Mouse (Mus musculus) right cerebral cortex, postnatal 4 days (tissue): Measurements from ENCODE around the gene Kctd11.
"Not testable (repeated sequence)": the region's sequence is repeated elsewhere in the genome, so short reads cannot be mapped to it uniquely, and the experiment has no call there.

Source experiments
- DNase-seq: peaks from one replicate; pipeline ENCODE4 v3.0.0-alpha.2; 2022

Kctd11 gene

DNA sequence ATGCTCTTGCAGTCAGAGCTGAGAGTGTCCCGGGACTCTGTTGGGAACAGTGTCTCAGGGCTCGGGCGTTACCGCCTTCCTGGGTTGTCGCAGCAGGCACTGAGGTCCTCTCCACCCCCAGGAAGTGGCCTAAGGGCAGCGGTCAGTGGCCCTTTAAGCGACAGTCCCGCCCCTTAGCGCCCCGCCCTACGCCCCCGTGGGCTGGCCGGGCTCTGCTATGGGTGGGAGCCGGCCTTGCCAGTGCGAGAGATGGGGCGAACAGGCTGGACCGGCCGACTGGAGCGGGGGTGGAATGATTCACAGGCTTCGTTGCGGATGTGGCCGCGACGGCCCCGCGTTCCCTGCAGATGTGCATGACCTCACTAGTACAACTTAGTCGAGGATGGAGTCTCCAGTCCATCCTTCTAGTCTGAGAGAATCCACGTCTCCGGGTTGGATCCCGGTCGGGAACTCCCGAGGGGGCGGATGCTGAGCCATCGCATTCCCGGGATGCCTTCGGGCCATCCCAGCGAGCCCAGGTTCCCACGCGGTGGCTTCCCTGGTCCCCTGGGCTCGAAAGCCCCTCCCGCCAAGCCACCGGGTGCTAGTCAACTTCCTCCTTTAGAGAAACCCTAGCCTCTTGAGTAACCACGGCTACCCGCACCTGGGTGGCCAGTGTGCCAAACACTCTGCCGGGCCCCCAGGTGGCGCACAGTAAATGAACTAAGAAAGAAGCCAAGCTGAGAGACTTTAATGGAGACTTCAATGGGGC lies at the start of gene Kctd11:
Gene Kctd11, minus strand, starts transcription at position 554 of the 751 bp plus-strand sequence.
- peak; percentile 60 for DNase-seq

DNA sequence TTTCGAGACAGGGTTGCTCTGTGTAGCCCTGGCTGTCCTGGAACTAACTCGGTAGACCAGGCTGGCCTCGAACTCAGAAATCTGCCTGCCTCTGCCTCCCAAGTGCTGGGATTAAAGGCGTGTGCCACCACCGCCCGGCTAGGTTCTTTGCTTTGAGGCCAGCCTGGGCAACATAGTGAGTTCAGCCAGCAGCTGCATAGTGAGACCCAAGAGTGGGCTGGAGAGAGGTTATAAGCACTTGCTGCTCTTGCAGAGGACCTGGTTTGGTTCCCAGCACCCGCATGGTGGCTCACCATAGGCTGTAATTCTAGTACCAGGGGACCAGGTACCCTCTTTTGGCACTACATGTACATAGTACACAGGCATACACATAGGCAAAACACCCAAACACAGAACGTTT lies 49.0 kb upstream of the Kctd11 start:
- DNase-seq: not testable (repeated sequence)

DNA sequence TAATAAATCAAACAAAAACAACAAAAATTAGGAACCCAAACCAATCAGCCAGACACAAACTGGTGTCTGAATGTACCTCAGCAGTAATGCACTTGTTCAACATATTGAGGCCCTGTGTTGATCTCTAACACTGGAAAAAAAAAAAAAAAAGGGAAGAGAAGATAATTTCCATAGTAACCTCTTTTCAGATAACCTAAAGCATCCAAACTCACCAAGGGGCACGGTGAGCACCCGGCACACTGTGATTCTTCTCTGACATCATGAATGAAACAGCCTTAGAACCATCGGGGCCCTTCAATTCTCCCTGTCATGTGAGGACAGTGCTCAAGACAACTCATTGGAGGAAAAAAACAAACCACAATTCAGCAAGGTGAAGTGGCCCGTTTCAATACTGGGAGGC lies 48.5 kb upstream of the Kctd11 start:
- no peak for DNase-seq

DNA sequence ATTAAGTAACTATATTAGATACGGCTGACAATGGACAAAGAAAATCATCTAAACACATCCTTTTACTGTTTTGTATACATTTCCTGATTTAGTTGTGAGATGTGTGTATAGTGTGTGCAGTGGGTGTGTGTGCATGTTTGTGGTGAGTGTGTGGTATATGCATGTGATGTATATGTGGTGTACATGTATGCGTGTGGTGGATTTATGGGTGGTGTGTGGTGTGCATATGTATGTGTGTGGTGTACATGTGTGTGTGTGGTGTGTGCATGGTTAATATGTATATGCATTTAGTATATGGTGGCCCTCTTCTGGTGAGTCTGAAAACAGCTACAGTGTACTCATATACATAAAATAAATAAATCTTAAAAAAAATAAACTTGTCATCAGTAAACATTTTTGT lies 46.3 kb upstream of the Kctd11 start:
- DNase-seq: no peak

DNA sequence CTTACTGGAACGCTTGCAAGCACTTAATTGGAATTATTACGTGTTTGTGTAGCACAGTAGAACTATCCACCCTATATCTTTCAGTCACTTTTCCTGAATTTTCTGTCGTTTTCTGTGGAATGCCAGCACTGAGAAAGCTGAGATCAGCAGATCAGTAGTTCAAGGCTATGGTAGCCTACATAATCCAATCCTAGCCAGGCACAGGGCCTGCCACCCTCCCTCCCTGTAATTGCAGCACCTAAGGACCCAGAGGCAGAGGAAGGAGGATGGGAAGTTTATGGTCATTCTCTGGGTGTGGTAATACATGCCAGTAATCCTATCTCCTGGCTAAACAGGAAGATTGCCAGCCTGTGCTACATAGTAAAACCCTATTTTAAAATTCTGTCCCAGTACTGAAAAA lies 41.6 kb upstream of the Kctd11 start:
- no peak for DNase-seq

DNA sequence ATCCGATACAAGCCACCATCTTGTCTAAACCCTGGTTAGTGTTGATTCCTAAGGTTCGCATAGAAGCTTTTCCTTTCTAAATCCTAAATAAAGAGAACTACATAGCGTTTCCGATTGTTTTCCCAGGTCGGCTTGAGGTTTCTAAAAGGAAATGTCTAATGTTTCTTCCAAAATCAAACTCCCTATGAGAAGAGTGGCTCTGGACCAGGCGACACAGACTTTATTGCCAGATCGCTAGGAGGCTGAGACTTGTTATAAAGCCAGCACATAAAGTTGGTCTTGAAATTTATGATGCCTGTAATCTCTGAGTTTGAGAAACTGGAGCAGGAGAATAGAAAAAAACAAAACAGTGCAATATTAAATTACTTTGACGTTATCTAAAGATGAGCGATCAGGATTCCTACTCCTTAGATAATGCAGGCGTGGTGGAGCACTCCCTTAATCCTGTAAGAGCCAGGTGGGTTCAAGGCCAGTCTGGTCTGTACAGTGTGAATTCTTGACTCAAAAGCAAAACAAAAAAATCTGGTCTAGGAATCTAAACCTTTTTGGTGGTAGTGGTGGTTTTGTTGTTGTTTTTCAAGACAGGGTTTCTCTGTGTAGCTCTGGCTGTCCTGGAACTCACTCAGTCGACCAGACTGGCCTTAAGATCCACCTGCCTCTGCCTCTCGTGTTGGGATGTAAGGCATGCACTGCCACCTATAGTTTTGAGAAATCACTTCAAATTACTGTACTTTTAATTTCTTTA lies 41.0 kb upstream of the Kctd11 start:
- DNase-seq: no peak

DNA sequence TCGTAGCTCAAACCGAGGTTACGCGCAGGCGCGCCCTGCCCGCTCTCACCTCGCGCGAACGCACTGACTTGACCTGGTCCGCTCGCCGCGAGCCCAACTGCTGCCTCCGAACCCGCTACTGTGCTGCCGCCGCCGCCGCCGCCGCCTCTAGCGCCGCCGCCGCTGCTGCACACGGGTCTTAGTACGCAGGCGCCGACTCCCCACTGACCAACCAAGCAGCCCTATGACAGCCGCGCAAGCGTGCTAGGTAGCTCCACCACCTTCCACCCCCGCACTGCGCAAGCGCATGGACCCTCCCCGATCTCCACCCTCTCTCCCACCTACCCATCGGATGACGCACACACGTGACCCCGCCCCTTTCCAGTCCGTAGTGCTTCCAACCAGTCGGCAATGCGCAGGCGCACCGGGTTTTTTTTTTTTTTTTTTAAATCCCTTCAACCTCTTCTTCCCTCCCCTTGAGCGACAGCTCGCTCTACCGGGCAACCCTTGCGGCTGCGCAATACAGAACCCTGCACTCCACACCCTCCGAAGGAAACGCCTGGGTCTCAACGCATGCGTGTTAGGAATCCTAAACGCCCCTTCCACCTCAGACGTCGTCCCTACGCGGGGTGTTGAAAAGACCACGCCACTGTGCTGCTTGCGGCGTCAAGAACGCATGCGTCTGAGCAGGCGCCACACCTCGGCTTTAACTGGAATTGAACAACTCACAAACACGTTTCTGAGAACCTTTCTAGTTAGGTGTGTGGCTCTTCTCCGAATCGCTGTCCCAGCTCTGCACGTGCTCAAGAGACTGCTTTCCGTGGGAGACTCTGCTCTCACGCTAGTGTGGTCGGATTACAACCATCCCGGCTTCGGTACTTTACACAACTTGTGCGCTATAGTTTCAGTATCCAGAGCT lies 40.2 kb upstream of the Kctd11 start, which contains the start of gene Eif5a:
Gene Eif5a, minus strand, starts transcription at position 845 of the 898 bp plus-strand sequence.
- peak; percentile 100 for DNase-seq

DNA sequence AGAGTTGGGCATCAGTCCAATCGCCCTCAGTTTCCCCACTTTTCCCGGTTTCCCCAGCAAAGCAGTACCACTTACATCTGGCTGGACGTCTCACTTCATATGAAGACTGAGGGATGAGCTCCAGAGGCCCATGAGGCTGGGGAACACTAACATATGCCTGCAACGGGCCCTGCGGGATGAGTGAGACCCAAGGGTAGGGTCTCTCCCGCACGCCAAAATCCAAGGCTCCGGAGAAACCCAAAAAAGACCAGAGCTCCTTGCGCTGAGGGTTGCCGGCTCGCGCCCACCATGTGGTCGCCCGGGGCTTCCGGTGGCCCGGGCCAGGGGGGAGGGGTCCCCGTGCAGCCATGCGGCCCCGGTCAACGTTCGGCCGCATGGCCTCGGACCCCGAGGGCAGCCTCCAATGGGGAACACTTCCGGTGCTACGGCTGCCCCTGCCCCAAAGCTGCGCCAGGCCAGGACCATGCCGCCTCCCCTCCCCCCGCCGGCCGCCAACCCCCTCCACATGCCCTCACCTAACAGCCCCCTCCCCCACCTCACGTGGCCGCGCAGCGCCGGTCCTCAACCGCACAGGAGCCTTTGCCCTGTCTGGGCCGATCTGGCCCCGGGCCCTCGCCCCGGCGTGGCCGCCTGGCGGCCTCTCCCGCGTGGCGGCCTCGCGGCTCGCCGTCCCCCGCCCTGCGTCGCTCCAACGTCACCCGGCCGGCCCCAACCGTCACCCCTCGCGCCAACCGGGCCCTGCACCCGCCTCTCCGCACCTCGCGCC lies 39.2 kb upstream of the Kctd11 start:
- peak; percentile 64 for DNase-seq

DNA sequence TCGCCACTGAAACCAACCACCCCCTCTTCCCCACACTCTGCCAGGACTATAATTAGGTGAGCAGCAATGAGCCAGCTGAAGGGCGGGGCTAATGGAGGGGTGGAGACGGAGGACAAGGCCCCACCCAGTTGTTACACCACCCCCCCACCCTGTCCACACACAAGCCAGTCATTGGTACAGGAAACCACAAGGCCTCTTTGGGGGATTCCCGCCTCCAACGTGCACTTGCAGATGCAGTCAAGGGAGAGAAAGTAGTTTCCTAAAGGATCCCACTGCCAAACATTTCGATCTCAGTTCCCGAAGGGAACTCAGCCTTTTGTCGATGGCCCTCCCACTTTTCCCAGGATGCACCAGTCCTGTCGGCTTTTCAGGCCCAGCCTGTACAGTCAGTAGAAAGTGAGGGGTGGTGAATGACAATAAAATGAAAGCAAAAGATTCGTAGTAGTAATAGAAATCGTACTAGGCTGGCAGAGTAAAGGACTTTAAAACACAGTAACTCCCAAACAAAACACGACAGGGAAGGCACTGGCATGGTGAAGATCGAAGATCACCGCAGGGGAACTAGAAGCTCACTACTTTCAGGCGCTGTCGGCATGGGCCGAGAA lies 38.6 kb upstream of the Kctd11 start:
- DNase-seq: no peak

DNA sequence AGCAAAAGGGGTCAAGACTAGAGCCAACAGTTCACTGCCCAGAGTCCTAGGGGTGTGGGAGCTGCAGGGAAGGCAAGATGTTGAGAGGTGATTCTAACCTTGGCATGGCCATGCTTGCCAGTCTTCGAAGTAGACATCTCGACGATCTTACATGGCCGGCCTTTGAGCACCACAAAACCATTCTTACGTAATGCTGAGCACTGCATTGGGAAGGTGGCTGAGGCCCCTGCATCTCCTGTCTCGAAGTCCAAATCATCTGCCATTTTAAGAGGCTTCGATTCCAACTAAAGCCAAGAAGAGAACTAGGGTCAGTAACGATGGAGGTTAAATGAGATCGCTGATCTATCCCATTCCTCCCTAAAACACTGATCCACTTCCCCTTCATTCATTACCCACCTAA lies 37.8 kb upstream of the Kctd11 start:
- DNase-seq: no peak

DNA sequence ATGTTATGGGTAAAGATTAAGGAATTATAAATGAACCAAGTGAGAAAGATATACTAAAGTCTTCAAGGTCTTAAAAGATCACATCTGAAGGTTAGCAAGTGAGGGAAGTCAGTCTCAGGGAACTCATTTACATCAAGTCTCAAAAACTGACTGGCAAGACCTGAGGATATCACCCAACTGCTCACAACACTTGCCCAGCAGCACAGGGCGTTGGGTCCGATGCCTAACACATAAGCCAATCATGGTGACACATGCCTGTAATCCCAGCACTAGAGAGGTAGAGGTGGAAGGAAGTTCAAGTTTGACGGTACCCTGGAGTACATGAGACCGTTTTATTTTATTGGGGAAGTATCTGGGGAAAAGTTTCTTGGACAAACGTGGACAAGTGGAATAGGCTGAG lies 36.9 kb upstream of the Kctd11 start:
- no peak for DNase-seq

DNA sequence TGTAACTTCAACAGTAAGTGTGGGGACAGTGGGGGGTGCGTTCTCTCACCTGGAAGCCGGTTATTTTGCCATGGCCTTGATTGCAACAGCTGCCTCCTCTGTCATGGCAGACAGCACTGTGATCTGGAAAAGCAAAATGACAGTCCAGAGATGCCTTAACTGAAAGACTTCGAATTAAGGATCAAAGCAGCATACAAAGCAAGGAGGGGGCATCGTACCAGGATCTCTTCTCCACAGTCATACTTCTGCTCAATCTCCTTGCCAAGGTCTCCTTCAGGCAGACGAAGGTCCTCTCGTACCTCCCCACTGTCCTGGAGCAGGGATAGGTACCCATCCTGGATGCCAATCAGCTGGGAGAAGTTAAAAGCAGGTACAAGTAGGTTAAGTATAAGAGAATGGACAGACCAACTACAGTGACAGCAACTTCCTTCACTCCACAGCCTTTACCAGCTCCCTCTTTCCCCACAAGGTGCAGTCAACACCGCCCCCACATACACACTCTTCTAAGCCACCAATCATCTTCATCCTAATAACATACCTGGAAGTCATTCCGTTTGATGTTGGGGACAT lies 36.3 kb upstream of the Kctd11 start:
- no peak for DNase-seq

DNA sequence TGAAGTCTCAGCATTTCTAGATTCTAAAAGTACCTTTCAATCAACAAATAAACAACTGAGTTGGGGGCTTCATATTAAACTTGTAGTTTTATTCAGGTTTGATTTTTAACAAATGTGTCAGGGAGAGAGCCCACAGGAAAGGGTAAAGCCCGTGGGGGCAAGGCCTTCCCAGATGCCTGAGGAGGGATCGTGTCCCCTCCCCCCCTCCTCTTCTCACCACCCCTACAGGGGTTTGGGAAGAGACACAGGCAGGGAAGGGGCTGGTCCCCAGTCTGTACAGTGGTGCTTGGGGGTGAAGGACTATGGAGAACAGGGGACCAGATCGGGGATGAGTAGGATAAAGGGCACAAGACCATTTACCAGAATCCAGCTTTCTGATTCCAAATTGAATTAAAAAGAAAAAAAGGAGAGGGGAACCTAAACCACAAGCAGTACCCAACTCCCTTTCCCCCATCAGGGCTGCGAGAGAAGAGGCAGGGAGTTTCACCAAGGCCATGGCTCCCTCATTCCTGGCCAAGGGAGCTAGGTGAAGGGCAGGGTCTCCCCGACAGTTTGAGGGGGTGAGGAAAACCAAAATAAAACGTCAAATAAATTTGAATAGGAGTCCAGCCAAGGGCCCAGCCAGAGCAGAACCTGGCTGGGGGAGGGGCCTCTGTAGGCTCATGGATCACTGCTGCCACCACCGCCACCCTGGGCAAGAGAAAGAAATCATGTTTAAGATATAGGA lies 35.6 kb upstream of the Kctd11 start:
- DNase-seq: not testable (repeated sequence)

DNA sequence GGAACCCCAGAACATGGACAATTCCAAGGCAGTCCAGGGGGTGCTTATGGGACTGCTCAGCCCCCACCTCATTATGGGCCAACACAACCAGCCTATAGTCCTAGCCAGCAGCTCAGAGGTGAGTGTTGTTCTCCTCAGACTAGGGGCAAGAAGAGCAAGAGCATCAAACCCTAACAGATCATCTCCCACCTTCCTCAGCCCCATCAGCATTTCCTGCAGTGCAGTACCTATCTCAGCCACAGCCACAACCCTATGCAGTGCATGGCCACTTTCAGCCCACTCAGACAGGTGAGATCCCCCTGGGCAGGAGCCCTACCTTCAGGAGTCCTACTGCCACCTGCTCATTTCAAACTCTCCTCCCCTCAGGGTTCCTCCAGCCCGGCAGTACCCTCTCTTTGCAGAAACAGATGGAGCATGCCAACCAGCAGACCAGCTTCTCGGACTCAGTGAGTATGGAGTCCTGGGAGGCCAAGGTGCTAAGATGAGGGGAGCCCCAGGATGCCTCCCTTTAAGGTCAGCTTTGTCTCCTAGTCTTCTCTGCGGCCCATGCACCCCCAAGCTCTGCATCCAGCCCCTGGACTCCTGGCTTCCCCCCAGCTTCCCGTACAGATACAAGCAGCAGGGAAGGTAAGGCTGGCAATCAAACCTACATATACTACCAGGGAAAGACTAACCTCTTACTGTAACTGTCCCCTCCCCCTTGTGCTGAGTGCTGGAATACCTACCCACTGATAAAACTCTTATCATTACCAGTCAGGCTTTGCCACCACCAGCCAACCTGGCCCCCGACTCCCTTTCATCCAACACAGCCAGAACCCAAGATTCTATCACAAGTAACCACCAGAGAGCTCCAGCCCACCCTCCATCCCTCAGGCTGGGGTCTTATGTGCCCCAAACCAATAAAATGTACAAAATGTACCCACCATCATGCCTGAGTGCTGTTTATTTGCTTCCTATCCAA lies 34.7 kb upstream of the Kctd11 start:
- no peak for DNase-seq

DNA sequence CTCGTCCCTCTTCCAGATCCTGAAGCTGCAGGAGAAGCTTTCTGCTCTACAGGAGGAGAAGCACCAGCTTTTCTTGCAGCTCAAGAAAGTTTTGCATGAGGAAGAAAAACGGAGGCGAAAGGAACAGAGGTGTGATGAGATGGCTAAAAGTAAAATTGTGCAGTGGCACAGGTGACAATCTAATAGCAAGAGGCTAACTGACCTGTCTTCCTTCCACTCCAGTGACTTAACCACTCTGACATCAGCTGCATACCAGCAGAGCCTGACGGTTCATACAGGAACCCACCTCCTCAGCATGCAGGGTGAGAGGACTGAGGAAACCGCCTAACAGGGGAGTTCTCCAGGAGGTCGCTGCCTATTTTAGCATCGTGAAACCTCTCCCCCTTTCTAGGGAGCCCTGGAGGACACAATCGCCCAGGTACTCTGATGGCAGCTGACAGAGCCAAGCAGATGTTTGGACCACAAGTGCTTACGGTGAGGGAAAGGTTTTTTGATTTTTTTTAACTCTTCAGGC lies 33.8 kb upstream of the Kctd11 start:
- DNase-seq: no peak

DNA sequence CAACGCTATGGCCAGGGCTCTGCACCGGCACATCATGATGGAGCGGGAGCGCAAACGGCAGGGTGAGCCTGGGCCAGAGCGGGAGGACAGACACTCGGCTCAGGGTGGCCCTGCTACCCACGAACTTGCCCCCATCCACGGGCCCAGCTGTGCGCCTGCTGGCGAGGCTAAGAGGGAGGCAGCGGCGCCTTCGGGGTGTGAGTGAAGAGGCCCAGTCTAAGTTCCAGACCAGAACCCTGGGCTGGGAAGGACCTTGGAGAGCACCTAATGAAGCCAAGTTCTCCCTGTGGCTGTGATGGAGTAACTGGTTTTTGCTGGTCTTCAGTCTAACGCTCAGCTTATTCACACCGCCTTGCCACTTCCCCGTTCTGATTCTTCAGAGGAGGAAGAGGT lies 33.2 kb upstream of the Kctd11 start:
- no peak for DNase-seq

DNA sequence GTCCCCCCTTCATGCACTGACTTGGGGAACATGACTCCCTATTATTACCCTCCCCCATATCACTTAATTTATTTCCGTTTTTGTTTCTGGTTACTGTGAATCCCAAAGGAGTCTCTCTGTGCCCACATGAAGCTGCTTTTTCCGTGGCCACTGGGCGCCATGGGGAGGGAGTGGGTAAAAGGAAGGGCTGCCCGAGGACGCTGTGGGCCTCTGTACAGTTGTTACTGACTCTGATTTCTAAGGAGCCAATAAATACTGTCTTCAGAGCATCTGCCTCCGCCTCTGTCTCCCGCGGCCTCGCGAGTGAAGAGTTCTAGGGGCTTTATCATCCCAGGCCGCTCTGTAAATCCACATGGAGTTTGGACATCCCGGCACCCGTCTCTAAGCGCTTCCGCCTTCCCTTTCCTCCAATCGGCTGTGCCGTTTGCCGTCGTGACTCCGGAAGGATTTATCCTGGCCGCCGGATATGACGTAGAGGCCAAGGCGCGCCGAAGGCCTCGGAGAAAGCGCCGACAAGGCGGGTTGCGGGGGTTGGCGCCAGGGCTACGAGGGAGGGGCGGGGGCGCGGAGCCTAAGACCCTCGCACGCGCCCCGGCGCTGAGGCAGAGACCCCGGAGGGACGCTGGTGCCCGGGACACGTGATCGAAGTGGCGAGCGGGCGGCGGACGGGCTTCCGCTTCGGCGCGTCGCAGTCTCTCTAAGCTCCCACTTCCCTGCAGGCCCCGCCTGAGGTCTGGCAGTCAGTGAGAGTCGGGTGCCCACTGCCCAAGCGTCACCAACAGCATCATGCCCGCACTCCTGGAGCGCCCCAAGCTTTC lies 32.6 kb upstream of the Kctd11 start, which contains the start of gene Gps2:
Gene Gps2, plus strand, starts transcription at position 335 of the 818 bp plus-strand sequence.
- peak; percentile 90 for DNase-seq

DNA sequence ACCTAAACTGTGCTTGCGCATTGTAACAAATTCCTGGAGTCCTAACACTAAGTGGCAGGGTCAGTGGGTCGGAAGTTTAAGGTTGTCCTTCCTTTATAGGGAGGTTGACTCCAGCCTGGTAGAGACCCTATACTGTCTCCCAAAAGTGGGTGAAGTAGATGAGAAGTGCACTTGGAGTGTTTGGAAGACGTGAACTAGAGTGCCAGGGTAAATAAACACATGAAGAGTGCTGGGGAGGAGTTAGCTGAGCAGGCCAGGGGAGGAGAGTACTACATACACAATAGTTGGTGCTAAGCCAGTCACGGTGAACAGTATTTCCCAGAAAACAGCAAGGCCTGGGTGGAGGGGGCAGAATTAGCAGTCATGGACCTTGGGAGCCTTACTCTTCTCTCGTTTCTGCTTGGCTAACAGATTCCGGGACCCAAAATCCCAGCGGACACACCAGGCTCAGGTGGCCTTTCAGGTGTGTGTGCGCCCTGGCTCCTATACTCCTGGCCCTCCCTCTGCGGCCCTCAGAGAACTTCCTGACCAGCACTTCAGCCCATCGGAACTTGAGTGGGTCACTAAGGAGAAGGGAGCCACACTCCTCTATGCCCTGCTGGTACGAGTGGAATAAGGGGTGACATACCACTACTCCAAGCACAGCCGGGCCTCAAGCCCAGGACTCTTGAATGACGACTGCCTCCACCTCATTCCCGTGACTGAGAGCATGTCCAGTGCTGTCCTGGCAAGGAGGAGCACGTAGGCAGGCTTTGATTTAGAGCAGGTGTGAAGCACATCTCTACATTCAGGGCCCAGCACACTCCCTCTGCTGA lies 31.7 kb upstream of the Kctd11 start:
- DNase-seq: no peak
